Mouse (Mus musculus) monocyte, adult 2 months (primary cell): ENCODE measurements around the gene Erc2.

Experiments used
- DNase-seq, 2 experiments: peaks; one replicate each; pipeline ENCODE4 v3.0.0; 2022; ENCODE audit warnings: low spot score in 2 of 2, low read depth in 1 of 2

Erc2 gene

GRCm38 (mm10) chr14:28525566-28525965 lies 903.3 kb downstream of the Erc2 start:
- no peak for DNase-seq
